Mouse (Mus musculus) kidney, postnatal 25 days (tissue): ENCODE results near the gene A430033K04Rik.

ENCODE experiments used
- DNase-seq, 2 experiments: peaks; one replicate each; pipeline ENCODE4 v3.0.0; 2021; ENCODE audit warnings: mixed read lengths in 2 of 2

Gene A430033K04Rik

DNA sequence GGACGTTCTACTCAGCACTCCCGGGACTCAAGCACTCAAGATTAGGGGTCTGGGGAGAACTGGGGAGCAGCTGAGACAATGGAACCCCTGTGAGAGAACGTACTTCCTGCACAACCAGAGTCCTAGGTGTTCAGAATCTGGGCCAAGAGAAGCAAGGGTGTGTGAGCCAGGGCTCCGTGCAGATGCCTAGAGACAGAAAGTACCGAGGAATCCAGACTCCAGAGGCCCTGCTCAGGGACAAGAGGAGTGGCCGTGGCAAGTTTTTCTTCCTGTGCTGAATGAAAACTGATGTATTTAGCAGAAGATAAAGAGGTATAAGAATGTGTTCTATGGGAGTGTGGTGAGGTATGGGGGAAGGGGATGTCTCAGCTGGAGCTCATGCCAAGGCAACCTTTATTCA, 74.8 kb downstream of the A430033K04Rik start:
- no peak for DNase-seq
